Mouse (Mus musculus) C2C12 (cell line): ENCODE measurements around the gene Cyp4v3.

Experiments
- CTCF ChIP-seq: IDR thresholded peaks from one replicate; pipeline ENCODE4 v1.5.1; 2011; ENCODE audit not compliant: control insufficient read depth, insufficient read depth, insufficient read length
- FOSL1 ChIP-seq: IDR thresholded peaks from one replicate; pipeline ENCODE4 v1.8.0; 2011; ENCODE audit warnings: mild to moderate bottlenecking, low read length; ENCODE audit not compliant: poor library complexity, insufficient read depth, severe bottlenecking
- MAX ChIP-seq: IDR thresholded peaks from one replicate; pipeline ENCODE4 v1.6.1; 2011; ENCODE audit warnings: mild to moderate bottlenecking, control low read depth
- MYOD1 ChIP-seq: IDR thresholded peaks from one replicate; pipeline ENCODE4 v1.6.1; 2011; ENCODE audit warnings: low read depth; ENCODE audit not compliant: control insufficient read depth, insufficient read length
- MYOG ChIP-seq: IDR thresholded peaks from one replicate; pipeline ENCODE4 v1.6.1; 2011; ENCODE audit not compliant: control insufficient read depth, insufficient read length; ENCODE audit errors: extremely low read depth

DNA sequence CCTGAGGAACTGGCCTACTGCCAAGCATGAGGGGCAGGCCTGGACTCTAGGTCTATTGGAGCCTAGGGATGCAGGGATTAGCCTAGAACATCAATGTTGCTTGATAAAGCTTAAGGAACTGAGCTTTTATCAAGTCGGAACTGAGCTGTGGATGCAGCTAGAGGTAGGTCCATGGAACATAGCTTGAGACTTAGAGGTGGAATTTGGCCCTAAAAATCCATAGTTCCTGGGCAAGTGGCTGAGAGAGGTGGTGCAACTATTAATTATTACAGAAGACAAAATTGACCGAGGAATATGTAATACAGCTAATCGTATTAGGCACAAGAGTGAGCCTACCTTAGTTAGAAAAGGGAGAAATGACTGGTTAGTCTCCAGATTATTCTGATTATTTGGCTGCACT, 28.7 kb downstream of the Cyp4v3 start:
- TF ChIP-seq MAX (no peak), CTCF (no peak), MYOD1 (no peak), FOSL1 (no peak), MYOG (no peak)
